Mouse (Mus musculus) adrenal gland (tissue): ENCODE measurements at regions not wholly inside any gene's neighbourhood (a gene's known extent, or its start where the extent isn't known, plus 50 kb on each side); places are given as distances from the start of the nearest gene placed in this dataset.

Experiments
- intact Hi-C: fragments of 180-260 bp; cut with DNase I; formaldehyde crosslinking; loops from one replicate; pipeline ENCODE4 v1.15.1; 2025

DNA sequence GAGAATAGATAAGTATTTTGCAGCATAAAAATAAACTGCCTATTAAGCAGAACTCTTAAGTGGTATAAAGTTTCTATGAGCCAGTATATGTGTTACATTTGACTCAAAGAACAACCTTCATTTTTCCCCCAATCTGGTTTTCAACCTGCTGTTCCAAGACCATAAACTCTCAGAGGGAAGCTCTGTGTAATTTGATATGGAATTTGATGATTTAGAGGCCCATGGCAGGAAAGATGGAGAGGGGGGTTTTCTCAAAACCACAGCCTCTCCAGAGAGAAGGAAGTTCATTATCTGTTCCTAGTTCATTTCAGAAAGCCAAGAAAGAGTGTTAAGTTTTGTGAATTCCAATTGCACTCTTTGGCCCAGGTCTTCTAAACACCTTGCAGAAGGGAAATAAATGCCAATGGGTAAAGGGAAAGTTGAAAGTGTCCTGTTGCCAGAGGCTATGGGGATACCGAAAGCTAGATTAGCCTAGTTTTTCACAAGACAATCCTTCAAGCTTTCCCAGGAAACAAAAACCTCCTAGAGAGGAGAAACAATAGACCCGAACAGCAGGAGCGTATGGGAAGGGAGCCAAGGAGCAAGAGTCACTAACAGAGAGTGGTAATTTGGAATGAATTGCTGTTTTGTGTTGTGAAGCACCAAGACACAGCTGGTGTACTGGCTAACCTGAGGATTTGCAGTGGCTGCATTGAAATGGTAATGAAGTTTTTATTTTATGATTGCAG, 165.2 kb upstream of the Atp2b1 start:
- intact Hi-C loops: no loop called here

DNA sequence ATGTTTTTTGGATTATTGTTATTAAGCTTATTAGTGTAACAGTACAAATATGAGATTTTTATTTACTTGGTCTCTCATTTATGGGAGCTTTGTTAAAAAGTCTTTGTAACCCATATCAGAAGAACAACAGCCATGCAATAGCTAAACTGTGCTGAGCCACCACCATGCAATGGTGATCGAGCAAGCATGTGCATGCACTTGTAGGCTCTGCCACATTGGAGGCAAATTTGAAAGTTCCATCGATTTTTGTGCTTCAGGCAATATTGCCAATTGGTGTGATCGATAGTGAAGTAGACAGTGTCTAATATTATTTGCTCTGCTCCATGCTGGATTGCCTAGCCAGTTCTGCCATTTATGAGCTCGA, 164.6 kb upstream of the Atp2b1 start:
- intact Hi-C loops: no loop called here

DNA sequence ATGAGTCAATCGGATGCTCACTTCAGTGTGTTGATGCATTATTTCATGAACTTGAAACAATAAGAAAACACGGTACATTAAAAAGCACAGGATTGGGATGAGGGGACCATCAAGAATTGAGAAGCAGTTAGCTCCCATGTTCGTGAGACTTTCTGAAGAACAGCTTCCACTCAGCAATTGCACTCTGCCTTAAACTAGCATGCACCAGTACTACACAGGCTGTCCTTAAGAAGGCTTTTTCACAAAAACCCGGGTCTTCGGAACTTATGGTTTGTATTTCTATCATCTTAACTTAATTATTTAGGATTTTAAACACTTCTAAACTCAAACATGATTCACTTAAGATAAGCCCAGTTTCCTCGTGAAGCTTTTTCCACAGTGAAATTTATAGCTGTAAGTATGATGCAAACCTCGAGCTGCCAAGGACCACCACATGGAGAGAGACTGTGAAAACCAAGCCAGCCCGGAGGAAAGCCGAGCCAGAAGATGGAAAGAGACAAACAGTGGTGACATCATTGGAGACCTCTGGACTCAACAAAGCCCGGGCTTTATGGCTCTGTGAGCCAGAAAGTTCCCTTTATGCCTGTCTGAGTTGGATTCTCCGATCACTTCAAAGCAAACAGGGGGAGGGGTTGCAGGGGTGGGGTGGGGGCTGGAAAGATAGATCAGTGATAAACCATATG, 162.7 kb upstream of the Atp2b1 start:
- intact Hi-C loops: no loop called here

DNA sequence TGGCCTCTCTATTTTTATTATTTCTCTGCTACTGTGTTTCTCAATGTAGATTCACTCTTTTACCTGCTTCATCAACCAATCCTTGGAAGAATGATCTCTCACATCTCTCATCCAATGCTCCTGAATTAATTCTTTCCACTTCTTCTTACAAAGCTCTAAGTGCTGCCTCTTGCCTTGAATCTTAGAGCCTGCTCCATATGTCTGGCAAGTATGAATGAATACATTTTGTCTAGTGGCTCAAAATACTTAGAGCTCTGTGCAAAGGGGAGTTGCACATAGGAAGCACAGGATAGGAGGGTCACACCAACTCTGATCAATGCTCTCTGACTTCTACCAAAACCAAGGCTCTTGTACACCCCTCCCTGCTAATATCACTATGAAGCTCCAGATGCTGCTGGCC, 153.1 kb upstream of the Atp2b1 start:
- intact Hi-C loops: no loop called here

DNA sequence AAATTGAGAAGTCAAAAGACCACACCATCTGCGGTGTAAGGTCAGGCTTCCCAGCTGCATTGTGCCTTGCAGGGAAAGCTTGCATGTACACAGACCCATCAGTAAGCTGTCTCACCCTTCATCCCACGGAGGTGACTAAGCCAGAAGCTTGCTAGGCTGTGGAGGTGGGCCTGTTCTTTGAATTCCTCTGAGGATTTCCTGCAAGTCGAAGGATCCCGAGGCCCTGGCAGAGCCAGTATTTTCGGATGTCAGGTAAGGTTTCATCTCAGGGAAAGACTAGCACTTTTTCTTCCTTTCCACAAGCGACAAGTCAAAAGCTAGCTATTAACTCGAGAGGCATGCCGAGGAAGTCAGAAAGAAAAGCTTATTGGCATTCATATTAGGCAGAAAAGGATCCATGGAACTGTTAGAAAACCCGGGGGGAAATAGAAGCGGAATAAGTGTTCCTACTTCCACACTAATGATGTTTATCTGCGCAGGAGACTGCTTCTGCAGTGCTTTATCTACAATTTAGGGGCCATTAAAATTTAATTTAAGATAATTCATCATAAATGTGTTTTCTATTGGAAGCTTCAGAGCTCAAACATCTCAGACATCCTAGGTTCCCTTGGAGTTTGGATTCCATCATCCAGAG, 148.3 kb upstream of the Atp2b1 start:
- intact Hi-C loops: no loop called here

DNA sequence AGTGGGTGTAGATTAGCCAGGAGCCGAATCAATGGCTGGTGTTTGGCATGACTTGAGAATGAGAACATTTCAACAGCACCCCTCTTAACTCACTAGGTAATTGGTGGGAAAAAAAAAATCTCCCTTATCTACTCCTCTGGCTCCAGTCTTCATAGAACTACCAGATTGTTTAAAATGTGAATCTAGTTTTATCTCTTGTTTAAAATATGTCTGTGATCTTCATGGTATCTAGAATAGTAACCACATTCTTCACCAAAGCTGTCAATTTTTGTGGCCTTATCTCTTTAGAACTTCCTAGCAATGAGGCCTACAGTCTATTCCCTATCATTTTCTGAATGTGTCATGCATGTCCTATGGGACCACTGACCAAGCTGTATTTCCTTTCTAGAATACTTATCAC, 134.4 kb upstream of the Atp2b1 start:
- intact Hi-C loops: loop anchor here (10.0 kb wide), 1 partner anchor 135 kb away; the partner anchor contains the start of gene Atp2b1

DNA sequence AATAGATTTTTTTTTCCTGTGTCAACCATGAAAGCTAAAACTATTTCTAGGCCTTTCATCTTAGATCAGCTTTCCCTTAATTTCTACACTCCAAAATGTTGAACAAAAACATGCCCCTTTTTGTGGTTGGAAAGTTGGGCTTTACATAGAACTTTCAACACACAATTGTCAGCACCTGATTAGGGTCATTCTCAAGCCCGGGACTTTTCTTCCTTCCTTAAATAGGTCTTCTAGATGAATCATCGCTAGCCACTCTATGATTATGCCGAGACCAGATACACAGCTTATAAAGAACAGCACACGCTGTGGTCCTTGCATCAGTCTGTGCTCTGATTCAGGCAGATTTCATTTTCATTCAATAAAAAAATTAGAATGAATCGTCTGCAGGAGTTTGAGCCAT, 133.3 kb upstream of the Atp2b1 start:
- intact Hi-C loops: no loop called here

DNA sequence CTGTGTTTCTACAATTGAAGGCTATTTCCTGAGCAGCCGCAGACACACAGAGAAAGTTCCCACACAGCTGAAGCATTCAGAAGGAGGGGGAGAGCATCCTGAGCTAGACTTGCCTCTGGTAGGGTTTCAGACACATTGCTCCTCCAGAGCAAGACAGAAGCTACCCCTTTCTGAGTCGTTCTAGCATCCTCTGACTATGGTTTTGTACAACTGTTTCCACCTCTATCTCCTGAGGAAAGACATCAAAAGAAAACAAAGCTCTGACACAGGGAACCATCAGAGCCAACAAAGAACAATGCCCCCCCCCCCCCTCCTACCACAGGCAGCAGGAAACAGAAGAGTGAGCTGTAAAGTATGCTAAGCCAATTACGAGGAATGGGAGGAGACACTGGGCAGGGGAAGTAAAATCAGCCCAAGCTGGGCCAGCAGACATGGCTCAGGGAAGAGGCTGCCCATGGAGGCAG, 132.3 kb upstream of the Atp2b1 start:
- intact Hi-C loops: no loop called here

DNA sequence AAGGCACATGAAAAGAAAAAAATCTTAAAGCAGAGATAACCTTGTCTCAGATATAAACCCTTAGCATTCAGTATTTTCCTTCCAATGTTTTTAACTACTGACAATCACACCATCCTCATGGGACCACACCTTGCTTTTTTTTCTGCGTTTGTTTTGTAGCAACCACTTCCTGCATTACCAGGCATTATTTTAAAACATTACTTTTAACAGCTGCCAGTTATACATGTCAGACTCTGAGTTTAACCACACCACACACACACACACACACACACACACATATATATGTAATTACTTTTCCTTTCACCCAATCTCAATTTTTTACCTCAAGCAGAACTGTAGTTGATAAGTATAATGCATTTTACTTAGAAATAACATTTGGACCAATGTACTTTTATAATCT, 128.8 kb upstream of the Atp2b1 start:
- intact Hi-C loops: no loop called here

DNA sequence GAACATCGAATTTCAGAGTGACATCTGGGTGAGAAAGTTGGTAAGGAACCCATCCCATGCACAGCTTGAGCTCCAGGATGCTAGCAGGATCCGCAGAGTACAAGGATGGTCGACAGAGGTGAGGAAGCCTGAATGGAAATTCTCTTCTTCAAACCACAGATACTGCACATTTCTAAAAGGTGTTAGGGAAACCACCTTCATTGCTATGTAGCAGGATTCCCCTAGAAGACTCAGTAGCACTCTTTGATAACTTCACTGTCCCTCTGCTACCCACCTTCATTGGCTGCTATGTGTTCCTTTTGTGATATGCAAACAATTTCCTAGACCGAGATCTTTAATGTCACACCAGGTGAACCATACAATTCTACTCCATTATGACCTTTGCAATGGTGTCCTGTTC, 128.1 kb upstream of the Atp2b1 start:
- intact Hi-C loops: no loop called here

DNA sequence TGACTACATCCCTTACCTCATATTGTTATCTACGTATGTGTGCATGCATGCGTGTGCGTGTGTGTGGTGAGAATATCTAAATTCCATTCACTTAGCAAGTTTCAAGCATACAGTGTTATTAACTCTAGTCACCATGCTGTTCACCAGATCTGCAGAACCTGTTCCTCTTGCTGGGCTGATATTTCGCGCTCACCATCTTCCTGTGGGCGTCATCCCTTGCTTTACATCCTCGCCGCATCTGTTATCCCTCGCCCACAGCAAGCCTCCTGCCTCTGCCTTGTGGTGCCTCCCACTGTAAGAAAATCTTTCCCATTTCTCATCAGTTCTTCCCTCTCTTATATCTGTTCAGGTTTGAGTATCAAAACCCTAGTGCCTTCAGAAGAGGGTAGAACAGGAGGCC, 124.4 kb upstream of the Atp2b1 start:
- intact Hi-C loops: no loop called here

DNA sequence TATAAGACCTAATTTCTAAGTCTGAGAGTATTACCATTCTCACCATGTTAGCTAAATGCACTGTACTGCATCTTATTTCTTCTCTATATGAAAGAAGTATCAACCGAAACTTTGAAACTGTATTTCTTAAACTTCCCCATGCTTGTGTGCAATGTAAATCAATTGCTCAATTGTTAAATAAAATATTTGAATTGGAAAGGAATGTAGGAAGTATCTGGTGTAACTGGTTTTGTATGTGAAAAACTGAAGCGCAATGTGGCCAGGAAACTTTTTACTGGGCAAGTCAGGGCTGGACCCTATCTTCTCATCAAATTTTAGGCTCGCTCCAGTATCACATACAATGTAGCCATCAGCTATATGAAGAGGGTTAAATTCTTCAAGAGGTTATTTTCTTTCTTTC, 123.8 kb upstream of the Atp2b1 start:
- intact Hi-C loops: no loop called here

DNA sequence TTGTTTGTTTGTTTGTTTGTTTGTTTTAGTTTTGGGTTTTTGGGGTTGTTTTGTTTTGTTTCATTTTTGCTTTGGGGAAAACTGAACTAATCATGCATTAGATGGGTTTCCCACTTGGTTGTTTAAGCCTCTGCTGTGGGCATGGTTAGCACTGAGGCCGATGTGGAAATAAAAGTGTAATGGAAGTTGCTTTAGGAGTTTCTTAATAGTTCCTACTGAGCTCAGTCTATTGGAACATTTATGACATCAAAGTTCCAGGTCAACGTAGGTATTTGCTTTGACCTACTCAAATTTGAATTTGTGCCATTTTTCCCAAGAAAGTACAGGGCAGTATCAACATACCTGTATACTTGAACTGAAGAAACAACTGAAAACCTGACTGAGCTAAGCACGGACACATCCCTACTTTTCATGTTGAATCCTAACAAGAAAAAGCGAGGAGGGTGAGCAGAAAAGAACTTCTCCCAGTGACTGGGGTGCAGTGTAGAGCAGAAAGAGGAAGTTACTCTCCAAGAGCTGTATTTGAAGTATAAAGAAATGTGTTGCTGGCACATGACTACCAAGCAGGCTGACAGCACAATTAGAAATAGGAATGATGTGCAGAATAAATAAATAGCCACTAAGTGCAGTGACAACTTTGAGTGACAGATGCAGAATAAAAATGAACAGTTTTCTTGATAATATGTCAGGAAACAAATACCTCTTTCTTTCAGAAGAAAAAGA, 122.0 kb upstream of the Atp2b1 start:
- intact Hi-C loops: no loop called here

DNA sequence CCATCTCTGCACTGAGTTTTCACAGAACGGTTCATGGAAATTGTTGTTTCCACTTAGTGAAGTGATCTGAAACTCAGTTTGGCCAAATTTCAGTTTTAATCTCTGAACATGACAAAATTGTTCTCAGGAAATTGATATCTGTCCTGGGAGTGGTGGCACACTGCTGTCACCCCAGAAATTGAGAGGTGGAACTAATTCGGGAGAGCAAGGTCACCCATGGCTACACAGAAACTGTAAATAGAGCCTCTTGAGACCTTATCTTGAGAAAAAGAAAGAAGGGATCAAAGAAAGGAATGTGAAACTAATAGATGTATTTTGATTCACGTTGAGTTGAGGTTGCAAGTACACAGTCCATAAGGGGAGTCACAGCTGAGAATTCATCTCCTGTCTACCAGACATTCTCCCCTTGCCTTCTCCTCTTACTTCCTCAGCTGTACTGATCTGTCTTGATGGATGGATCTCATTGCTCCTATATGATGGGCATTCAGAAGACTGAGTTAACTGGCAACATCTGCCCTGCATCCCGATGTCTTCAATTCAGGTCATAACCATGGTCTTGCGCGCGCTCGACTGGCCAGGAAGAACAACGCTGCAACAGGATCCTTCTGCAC, 120.2 kb upstream of the Atp2b1 start:
- intact Hi-C loops: no loop called here

DNA sequence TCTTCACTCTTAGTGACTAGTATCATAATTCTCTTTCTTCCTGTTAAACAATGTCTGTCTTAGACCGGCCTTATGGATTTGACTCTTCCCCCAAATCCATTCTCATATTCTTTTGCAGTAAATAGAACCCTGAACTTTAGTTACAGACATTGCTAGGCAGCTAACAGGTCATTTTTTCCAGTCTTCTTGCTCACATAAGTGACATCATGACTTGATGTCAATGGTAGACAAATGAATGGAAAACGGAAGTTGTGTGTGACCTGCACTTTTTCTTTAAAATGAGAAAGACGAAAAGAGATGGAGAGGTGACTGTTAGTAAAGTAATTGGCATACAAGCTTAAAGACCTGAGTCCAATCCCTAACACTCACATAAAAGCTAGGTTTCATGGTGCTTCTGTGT, 118.2 kb upstream of the Atp2b1 start:
- intact Hi-C loops: no loop called here

DNA sequence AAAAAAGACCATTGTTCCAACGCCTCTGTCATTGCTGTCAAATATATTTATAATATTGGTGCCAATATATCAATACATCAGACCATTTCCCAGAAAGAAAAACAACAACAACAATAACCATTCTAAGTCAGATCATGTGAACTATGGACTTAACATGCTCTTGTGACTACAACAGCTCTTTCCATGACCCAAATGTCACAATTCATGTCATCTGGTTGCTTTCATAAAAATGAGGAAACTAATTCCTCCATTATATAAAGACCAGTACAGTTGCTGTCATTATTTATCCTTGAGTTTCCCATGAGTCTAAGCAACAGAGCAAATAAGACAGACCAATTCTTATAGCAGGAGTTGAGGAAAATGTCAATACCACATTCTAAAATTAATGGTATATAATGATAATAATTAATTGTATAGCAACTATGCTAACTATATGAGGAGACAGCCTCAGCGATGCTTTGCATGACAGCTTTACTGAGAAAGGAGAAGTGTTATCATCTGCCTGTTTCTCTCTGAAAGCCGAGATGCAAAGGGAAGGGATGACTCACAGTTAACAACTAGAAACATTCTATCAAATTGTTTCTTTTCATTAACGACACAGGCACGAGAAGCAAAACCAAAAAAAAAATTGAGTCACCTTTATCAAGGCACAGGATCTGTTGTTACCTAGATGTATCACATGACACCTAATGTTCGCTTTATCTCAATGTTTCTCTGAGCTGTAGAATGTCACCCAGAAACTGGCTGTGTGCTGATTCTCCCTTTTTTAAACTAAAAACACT, 115.4 kb upstream of the Atp2b1 start:
- intact Hi-C loops: no loop called here

DNA sequence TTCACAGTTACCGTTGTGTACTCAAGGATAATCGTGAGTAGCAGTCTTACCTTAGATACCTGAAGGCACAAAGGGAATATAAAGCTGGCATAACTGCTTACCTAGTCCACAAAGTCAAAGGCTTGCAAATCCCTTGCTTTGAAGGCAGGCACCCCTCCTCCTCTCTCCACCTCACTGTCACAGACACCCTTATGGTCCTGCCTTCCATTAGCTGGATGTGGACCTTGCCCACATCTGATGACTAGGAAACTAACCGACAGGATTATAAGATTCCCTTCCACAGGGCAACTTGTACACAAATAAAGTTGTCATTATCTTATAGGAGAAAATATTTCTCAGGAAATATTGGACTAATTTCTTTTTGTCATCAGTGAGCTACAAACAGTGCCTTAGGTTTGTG, 114.4 kb upstream of the Atp2b1 start:
- intact Hi-C loops: no loop called here

DNA sequence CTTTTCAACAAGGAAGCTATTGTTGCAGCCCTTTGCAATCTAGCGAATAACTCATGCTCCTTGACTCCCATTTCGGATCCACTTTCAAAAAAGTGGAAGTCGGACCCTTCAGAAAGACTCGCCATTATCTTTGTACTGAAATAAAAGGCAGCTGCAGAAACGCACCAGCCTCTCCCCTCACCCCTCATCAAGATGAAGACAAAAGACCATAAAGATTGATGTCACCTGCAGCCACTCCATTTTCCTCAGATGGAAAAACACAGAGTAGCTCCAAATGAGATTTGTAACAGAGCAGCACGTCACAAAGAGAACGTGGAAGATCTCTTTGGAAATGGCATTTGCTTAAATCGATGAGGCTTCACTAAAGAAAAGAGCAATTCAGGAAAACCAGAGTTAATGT, 113.3 kb upstream of the Atp2b1 start:
- intact Hi-C loops: no loop called here

DNA sequence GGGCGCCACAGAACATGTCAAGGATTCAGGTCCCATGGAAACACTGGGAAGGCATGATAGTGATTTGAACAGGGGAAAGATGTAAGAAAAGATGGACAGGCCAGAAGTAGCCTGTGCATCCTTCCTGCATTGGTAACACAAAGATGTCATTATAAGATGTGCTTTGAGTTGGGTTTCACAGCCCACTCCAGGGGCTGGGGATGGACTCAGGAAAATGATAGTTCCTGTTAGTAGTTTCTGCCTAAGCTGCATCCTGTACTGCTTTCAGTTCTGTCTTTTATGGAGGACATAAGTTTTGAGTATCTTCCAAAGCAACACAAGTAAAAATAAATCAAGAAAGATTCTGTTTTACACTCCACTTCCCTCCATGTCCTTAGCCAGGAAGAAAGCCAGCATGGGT, 109.2 kb upstream of the Atp2b1 start:
- intact Hi-C loops: no loop called here

DNA sequence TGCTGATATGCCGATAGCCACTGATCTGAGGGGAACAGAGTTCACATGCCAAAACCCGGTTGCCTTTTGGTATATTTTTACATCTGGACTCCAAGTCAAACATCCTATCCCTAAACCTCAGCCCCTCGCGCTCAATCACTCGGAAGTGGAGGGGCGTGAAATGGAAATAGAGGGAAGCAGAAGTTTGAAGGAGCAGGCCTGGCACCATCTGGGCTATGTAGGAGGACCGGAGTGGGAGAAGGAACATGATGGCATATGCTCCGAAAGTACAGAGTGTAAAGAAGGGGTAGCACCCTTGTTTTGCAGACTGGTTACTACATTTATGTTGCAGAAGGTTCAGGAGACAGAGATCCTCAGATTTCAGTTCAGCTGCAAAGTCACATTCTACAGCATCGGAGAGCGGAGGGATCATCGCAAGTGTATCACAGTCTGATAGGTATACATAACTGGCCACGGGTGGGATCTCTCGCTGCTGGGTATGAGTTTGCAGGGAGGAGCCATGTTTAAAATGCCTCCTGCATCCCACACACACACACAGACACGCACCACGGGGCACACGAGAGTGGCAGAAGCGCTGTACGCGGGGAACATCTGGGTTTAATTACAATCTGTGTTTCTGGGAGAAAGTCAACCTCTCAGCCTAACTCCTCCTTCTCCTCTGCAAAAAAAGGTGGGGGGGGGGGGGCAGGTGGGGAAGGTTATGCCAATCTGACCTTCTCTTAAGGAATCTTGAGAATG, 107.2 kb upstream of the Atp2b1 start:
- intact Hi-C loops: no loop called here
